ENCODE assay signal across 20 mouse cellular contexts in genomic region chr10:67388755-67389154, GRCm38 (mm10).
DNase-seq lines count a peak whose midpoint lies in the region; ATAC-seq and TF ChIP-seq lines count a peak whose summit lies in the region.
"Had no signal": no experiment of that assay in that cellular context is flagged by ENCODE, and none has a peak within 500 bp of the region (broad histone marks: within the 10 kb centered on the region; RNA-seq: fewer than 3 reads in every experiment).

No protein-coding gene starts in this region.

- no peaks in the 10 kb centered on the region for H3K36me3 ChIP-seq in forebrain, embryonic 14.5 days (ENCODE audit: control insufficient read depth, insufficient read depth, low read length)
- no peaks in the 10 kb centered on the region for H3K36me3 ChIP-seq in forebrain, embryonic 11.5 days (ENCODE audit: control insufficient read depth, insufficient read depth, low read length)
- no peaks in the 10 kb centered on the region for H3K36me3 ChIP-seq in midbrain, postnatal 0 days (ENCODE audit: insufficient read depth, low read length)
- no peaks in the 10 kb centered on the region for H3K36me3 ChIP-seq in midbrain, embryonic 15.5 days (replicated peaks)
- no peaks in the 10 kb centered on the region for H3K36me3 ChIP-seq in forebrain, embryonic 16.5 days (ENCODE audit: control insufficient read depth, insufficient read depth)
- H3K36me3 ChIP-seq: embryonic facial prominence, embryonic 13.5 days; heart, embryonic 12.5 days; hindbrain, embryonic 10.5 days; hindbrain, embryonic 15.5 days had no signal

- no peaks in the 10 kb centered on the region for H3K27me3 ChIP-seq in forebrain, embryonic 14.5 days (replicated peaks; ENCODE audit: control insufficient read depth, insufficient read depth, low read length)
- H3K27me3 ChIP-seq in forebrain, embryonic 11.5 days (ENCODE audit: control insufficient read depth, insufficient read depth, low read length), result no peaks in the 10 kb centered on the region
- H3K27me3 ChIP-seq in midbrain, postnatal 0 days (ENCODE audit: insufficient read depth, low read length), result no peaks in the 10 kb centered on the region
- no peaks in the 10 kb centered on the region for H3K27me3 ChIP-seq in midbrain, embryonic 15.5 days (replicated peaks)
- H3K27me3 ChIP-seq in forebrain, embryonic 16.5 days (replicated peaks; ENCODE audit: control insufficient read depth, insufficient read depth, low read length), result no peaks in the 10 kb centered on the region
- H3K27me3 ChIP-seq: embryonic facial prominence, embryonic 13.5 days; heart, embryonic 12.5 days; hindbrain, embryonic 15.5 days had no signal

- 39% methylated on average over 5 of the region's 6 CpGs for WGBS in forebrain, embryonic 14.5 days
- WGBS in forebrain, embryonic 11.5 days, result 87% methylated on average over 5 of the region's 6 CpGs
- 61% methylated on average over 6 of the region's 6 CpGs for WGBS in midbrain, postnatal 0 days
- WGBS in midbrain, embryonic 15.5 days, result 66% methylated on average over 6 of the region's 6 CpGs
- WGBS in forebrain, embryonic 16.5 days, result 30% methylated on average over 6 of the region's 6 CpGs

- H3K4me2 ChIP-seq in forebrain, embryonic 14.5 days (ENCODE audit: low read length), result no peak overlapping the region
- H3K4me2 ChIP-seq in forebrain, embryonic 11.5 days (ENCODE audit: low read depth, low read length, severe bottlenecking), result no peak overlapping the region
- H3K4me2 ChIP-seq in midbrain, postnatal 0 days (ENCODE audit: low read depth, low read length, poor library complexity, severe bottlenecking), result no peak overlapping the region
- H3K4me2 ChIP-seq in midbrain, embryonic 15.5 days, result no peak overlapping the region
- no peak overlapping the region for H3K4me2 ChIP-seq in forebrain, embryonic 16.5 days (ENCODE audit: low read length)
- H3K4me2 ChIP-seq: embryonic facial prominence, embryonic 13.5 days; heart, embryonic 12.5 days; hindbrain, embryonic 15.5 days had no signal

- no peak overlapping the region for H3K9ac ChIP-seq in forebrain, embryonic 14.5 days (ENCODE audit: low read length)
- H3K9ac ChIP-seq in forebrain, embryonic 11.5 days (ENCODE audit: low read length), result no peak overlapping the region
- H3K9ac ChIP-seq in midbrain, postnatal 0 days (replicated peaks; ENCODE audit: low read length, poor library complexity, severe bottlenecking), result no peak overlapping the region
- H3K9ac ChIP-seq in midbrain, embryonic 15.5 days, result no peak overlapping the region
- no peak overlapping the region for H3K9ac ChIP-seq in forebrain, embryonic 16.5 days (replicated peaks; ENCODE audit: low read depth, low read length)
- H3K9ac ChIP-seq: embryonic facial prominence, embryonic 13.5 days; heart, embryonic 12.5 days; hindbrain, embryonic 15.5 days had no signal

- peaks cover 11% of the 10 kb centered on the region for H3K4me1 ChIP-seq in forebrain, embryonic 14.5 days (ENCODE audit: control insufficient read depth, insufficient read depth, low read length)
- peaks cover 3% of the 10 kb centered on the region; the same call in 1 of the 2 replicates for H3K4me1 ChIP-seq in forebrain, embryonic 11.5 days (replicated peaks; ENCODE audit: control insufficient read depth, insufficient read depth, low read length)
- no peaks in the 10 kb centered on the region for H3K4me1 ChIP-seq in midbrain, postnatal 0 days (ENCODE audit: insufficient read depth, low read length)
- H3K4me1 ChIP-seq in midbrain, embryonic 15.5 days, result no peaks in the 10 kb centered on the region
- peaks cover 16% of the 10 kb centered on the region for H3K4me1 ChIP-seq in forebrain, embryonic 16.5 days (replicated peaks; ENCODE audit: control insufficient read depth, insufficient read depth, low read length)
- H3K4me1 ChIP-seq: embryonic facial prominence, embryonic 13.5 days had no signal

- ATAC-seq in forebrain, embryonic 14.5 days, result no peak; the same call in 1 of the 2 replicates
- no peak for ATAC-seq in forebrain, embryonic 11.5 days (replicated peaks; ENCODE audit: low FRiP score)
- ATAC-seq in midbrain, postnatal 0 days (ENCODE audit: low FRiP score), result no peak
- ATAC-seq in midbrain, embryonic 15.5 days (replicated peaks), result no peak
- peak; percentile 73 for ATAC-seq in forebrain, embryonic 16.5 days
- ATAC-seq: inflammation-experienced regulatory T-cells, adult 6 months; intestine, postnatal 0 days had no signal

- no peak for TF ChIP-seq CTCF in midbrain, postnatal 0 days (IDR thresholded peaks at IDR 0.05)

- no peaks in the 10 kb centered on the region for H3K9me3 ChIP-seq in forebrain, embryonic 14.5 days (replicated peaks; ENCODE audit: control insufficient read depth, low read length)
- no peaks in the 10 kb centered on the region for H3K9me3 ChIP-seq in forebrain, embryonic 11.5 days (ENCODE audit: control insufficient read depth, low read length)
- H3K9me3 ChIP-seq in midbrain, postnatal 0 days (ENCODE audit: low read length), result no peaks in the 10 kb centered on the region
- no peaks in the 10 kb centered on the region for H3K9me3 ChIP-seq in midbrain, embryonic 15.5 days
- H3K9me3 ChIP-seq in forebrain, embryonic 16.5 days (ENCODE audit: control insufficient read depth, low read length), result no peaks in the 10 kb centered on the region
- H3K9me3 ChIP-seq: embryonic facial prominence, embryonic 13.5 days; heart, embryonic 12.5 days; hindbrain, embryonic 10.5 days; hindbrain, embryonic 15.5 days had no signal

- DNase-seq in forebrain, embryonic 14.5 days (ENCODE audit: low spot score), result peak; percentile 80
- no peak for DNase-seq in forebrain, embryonic 11.5 days (ENCODE audit: low spot score)
- DNase-seq in midbrain, postnatal 0 days (ENCODE audit: low spot score), result peak; percentile 21
- DNase-seq in gastrocnemius, postnatal 4 days (ENCODE audit: low spot score in 2 of 2), result no peak
- no peak for DNase-seq in left cerebral cortex, adult 8-10 months (ENCODE audit: low spot score in 2 of 2)
- no peak for DNase-seq in spleen, postnatal 4 days (ENCODE audit: low spot score in 2 of 2)
- DNase-seq: adrenal gland, adult 8-10 months; adrenal gland, postnatal 36 days; cerebellum, adult 11-12 months; cerebellum, adult 9-10 months; cerebellum, postnatal 25 days; gastrocnemius, postnatal 10 days had no signal

- no peak overlapping the region for H3K27ac ChIP-seq in forebrain, embryonic 14.5 days (ENCODE audit: low read depth, low read length)
- H3K27ac ChIP-seq in forebrain, embryonic 11.5 days (ENCODE audit: low read depth, low read length), result no peak overlapping the region
- H3K27ac ChIP-seq in midbrain, postnatal 0 days (ENCODE audit: low read depth, low read length), result no peak overlapping the region
- H3K27ac ChIP-seq in midbrain, embryonic 15.5 days, result no peak overlapping the region
- no peak overlapping the region for H3K27ac ChIP-seq in forebrain, embryonic 16.5 days (ENCODE audit: low read length)
- H3K27ac ChIP-seq: embryonic facial prominence, embryonic 13.5 days; hindbrain, embryonic 10.5 days; hindbrain, embryonic 15.5 days had no signal

- H3K4me3 ChIP-seq in forebrain, embryonic 14.5 days (ENCODE audit: low read depth, low read length), result no peak overlapping the region
- no peak overlapping the region for H3K4me3 ChIP-seq in forebrain, embryonic 11.5 days (ENCODE audit: low read depth, low read length)
- H3K4me3 ChIP-seq in midbrain, postnatal 0 days (ENCODE audit: low read depth, low read length), result no peak overlapping the region
- H3K4me3 ChIP-seq in midbrain, embryonic 15.5 days, result no peak overlapping the region
- no peak overlapping the region for H3K4me3 ChIP-seq in forebrain, embryonic 16.5 days (replicated peaks; ENCODE audit: low read length)
- H3K4me3 ChIP-seq: embryonic facial prominence, embryonic 13.5 days; heart, embryonic 12.5 days; hindbrain, embryonic 10.5 days; hindbrain, embryonic 15.5 days had no signal

Comparison
In these comparisons a context has a peak if more than half of its experiments do, and no peak if none do; other contexts are left out.
1. DNase-seq: peak in forebrain, embryonic 14.5 days (single experiment) and midbrain, postnatal 0 days (single experiment); none in forebrain, embryonic 11.5 days (single experiment), gastrocnemius, postnatal 4 days (0 of 2), left cerebral cortex, adult 8-10 months (0 of 2) and spleen, postnatal 4 days (0 of 2).